Mouse (Mus musculus) mesoderm, embryonic 11.5 days (tissue): ENCODE measurements around the gene Ipo8.

ENCODE experiments used
- DNase-seq: peaks from one replicate; pipeline ENCODE4 v3.0.0-alpha.2; 2012; ENCODE audit warnings: low read depth, low spot score

Ipo8 gene

DNA sequence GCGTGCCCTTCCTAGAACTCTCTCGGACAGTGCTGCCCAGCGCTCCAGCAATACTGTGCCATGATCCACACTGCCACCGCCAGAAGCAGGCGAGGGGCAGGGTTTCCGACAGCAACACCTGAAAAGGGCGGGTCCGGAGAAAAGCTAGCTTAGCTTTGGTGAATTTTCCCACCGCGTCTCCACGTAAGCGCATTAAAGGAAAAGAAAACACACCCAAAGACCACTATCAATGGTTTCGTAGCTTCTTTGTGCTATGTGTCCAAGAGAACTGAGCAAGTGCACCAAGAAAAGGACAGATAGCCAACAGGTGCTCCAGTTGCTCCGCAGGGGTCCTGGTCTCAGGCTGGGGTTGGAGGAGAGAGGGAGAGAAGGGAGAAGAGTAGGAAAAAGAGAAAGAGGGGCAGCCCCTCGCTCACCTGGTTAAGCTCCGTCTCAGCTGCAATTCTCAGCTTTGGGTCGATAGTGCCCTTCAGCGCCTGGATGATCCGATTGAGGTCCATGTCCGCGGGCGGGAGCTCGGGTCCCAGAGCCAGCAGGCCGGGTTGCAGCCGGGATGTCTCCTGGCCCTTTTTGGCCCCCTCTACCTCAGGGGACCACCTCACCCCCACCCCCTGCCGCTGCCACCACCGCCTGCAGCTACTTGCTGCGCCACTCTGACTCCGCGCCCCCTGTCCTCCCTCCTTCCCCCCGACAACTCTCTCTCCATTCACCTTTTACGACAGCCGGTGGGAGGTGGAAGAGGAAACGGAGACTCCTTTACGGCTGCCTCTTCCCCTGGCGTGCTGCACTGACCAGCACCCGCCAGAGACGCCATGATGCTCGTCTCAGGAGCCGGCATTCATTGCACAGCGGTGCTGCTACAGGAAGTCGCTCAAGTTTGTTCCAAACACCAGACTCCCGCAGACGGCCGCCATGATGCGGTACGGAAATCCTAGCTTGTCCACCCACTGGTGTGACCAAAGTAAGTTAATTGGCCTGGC lies at the start of gene Ipo8:
TSS of gene Ipo8 (minus strand) at position 720 of the 980 bp plus-strand sequence.
- peak; percentile 95 for DNase-seq

DNA sequence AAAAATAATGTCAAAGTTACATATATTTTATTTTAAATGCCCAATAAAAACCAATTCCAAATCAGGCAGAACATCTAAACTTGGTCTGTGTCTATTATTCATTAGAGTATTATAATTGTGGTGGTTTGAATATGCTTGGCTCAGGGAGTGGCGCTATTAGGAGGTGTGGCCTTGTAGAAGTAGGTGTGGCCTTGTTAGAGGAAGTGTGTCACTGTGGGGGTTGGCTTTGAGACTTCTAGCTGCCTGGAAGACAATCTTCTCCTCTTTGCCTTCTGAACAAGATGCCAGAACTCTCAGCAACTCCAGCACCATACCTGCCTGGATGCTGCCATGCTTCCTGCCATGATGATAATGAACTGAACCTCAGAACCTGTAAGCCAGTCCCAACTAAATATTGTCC lies 42.6 kb upstream of the Ipo8 start:
- DNase-seq = no peak

DNA sequence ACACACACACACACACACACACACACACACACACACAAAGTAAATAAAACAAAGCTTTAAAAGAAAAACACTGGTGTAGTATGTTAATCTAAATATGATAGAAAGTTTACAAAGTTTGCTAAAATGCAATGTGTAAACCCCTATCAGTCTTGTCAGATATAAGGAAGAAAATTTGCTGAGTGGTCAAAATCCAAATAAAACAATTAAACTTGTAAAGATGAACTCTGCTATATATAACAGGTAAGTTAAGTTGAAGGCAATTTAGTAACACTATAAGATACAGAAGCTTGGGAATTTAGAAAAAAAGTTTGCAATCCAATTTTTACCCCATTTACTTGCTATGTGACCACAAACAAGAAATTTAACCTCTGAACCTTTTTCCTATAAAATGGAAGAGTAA lies 14.4 kb upstream of the Ipo8 start:
- DNase-seq = no peak

DNA sequence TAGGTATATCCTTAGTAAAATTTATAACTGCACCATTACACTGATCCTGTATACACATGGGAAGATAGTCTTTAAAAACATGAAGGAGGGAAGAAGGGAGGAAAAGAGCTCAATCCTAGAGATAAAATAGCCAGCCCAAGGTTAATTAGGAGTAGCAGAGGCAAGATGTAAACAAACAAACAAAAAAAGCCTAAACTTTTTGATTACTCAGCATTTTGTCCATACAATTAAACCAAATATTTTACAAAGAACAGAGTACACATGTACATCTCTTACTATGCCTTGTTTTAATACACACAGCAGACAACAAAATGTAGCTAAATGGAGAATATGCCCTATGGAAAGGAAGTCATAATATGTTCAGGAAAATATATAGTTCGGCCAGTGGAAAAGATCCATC lies 10.5 kb upstream of the Ipo8 start:
- no peak for DNase-seq

DNA sequence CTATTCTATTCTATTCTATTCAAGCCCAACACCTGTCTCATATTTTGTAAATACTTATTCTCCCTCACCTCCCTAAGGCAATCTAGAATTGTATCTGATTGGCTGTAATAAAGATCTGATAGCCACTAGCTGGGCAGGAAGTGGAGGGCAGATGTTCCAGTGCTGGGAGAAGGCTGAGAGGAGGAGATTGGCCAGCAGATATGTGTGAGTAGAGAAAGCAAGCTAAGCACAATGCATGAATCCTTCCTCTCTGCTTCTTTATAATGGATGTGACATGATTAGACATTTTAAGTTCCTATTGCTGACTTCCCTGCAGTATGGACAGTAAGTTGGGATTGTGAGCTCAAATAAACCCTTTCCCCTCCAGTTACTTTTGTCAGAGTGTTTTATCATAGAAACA lies 7.2 kb upstream of the Ipo8 start:
- no peak for DNase-seq

DNA sequence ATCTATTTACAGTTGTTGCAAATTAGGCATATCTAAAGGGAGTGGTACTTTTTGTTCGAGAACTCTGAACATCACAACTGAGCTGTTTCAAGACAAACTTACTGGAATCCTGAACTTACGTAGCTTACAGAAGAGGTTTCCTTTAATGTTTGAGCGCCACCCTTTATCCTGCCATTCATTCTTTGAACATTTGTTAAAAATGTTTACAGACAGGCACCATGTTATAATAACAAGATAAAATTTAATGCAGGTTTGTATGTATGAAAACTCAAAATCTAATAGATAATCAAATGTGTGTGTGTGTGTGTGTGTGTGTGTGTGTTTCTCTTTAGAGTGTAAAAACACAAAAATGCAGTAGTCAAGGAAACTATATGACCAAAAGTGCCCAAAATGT lies 458 bp upstream of the Ipo8 start:
- DNase-seq = no peak

DNA sequence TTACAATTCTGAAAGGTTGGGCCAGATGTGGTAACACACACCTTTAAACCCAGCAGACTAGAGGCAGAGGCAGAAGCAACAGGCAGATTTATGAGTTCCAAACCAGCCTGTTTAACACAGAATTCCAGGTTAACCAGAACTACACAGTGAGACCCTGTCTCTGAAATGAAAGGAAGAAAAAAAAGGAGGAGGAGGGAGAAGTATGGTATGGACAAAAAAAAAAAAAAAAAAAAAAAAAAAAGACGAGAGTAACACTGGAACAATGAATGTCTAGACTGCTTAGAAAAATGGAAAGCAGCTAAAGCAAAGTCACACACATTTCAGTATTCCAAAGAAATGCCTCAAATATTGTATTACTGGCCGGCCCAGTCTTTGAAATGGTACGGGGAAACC lies 916 bp downstream of the Ipo8 start:
- DNase-seq = no peak

DNA sequence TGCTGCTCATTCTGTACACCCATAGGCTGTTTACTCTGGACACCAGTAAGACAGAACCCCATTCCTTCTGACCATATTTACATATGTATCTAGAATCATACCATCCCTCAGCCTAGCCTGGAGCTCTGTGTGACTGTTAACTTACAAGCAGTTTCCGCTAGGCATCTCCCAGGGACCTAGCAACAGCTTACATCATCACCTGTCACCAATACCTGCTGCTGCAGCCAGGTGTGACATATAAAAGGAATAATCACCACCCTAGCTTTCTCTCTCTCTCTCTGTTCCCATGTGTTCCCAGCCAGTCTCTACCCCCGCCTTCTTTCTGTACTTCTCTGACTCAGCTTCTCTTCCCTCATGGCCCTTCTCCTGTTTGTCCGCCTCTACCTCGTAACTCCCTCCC lies 5.1 kb downstream of the Ipo8 start:
- no peak for DNase-seq

DNA sequence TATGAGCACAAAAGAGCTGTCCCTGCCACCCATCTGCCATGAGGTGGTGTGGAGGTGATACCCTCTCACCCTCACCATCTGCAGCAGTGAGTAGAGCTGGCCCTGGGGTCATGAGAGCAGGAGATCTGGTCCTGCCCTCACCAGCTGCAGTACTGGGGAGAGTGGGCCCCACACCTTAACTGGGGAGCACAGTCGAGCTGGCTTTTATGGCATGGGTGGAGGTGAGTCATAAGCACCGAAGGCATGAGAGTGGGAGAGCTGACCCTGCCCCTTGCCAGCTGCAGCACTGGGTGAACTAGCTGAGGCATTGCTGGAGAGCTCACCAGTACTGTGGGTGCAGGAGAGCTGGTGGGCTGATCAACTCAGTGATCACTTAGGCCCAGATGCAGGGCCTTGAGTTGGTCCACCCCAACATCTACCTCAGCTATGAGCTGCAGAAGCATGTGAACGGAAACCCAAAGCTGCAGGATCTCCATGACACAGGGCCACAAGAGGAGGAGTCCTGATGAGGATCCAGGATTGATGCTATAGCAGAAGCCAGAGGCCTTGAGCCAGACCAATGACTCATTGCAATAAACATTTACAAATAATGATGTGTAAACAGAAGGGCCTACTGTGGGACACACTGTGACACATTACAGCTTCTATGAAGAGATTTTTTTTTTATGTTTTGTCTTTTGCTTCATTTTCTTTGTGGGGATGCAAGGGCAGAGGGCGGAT lies 12.5 kb downstream of the Ipo8 start:
- DNase-seq = no peak

DNA sequence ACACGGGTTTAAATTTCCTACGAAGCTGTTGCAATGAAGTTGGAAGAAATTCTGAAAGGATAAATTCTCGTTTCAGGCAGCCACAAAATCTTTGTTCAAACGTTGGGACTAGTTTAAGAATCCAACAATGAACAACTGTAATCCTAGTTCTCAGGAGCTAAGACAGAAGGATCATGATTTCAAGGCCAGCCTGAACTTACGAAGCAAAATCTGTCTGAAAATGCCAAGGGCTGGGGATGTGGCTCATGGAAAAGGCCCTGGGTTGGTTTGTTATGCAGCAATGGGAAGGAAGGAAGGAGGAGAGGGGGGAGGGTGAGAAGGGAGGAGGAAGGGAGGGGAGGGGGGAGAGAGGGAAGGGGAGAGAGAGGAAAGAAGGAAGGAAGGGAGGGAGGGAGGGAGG lies 14.5 kb downstream of the Ipo8 start:
- DNase-seq = no peak

DNA sequence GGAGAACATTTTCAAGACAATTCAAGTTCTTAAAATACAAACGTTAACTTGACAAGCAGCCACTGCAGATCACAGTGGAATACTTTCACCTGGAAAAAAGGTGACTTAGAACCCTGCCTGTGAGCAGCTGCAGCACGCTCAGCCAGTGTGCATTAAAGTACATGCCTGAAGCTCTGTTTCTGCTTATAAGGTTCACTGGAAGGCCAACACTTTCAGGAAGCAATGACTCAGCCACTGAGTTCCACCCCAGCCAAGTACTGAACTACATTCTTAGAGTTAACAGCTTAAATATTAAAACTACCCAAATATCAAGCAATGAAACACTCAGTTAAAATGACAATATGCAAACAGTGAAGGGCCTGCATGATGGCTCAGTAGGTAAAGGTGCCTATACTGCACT lies 20.1 kb downstream of the Ipo8 start:
- DNase-seq = no peak

DNA sequence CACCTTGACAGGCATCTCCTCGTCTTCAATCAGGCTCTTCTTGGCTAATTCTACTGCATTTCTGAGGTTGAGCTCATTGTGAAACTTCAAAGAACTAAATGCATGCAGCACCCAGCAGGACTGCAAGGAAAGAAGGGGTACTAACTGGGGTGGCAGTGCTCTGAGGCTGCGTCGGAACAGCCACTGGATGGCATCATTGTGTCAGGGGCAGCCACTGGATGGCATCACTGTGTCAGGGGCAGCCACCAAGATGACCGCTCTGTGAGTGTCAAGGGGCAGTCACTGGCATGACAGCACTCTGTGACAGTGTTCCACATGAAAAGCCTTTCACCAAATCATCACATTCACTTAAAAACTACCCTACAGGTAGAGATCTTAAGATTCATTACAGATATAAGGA lies 31.5 kb downstream of the Ipo8 start:
- no peak for DNase-seq

DNA sequence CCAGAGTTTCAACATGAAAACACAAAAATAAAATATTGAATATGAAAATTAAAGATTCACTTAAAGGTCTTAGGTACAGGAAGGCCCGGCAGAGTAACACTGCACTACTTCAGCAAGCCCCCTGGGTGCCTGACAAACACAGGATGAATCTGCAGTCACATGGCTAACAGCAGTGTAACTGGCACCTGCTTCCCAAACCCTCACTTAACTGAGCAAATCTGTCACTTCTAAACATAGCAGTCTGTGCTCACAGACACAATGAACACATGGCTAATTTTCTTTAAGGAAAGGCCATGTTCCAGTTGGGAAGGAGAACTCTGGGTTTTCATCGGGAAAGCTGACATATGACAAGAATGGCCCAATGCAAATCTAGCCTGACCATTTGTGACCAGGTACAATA lies 36.1 kb downstream of the Ipo8 start:
- no peak for DNase-seq

DNA sequence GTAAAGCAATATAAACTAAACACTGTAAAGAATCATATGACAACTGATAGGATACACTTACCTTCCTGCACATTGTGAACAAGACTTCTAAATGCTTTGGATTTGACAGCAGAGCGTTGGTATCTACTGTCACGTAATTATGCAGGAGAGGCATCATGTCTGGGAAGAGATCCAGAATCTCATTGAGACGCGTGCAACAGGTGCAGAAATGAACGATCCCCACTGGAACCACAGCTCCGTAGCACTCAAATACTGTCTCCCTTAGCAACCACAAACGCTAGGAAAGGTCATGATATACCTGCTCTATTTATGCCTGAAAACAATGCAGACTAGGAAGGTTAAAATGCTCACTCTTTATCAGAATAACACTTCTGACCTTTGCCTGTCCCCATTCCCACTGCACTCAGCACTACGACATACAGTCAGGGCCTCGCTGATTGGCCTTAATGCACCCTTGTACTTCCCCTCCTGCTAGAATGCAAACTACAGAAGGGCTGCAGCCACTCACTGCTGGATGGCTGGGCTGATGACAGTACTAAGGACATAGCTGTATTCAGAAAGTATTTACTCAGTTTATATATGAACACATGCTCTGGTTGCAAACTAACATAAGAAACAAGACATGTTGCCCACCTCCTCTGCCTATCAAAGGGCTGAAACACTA lies 42.1 kb downstream of the Ipo8 start:
- DNase-seq = no peak

DNA sequence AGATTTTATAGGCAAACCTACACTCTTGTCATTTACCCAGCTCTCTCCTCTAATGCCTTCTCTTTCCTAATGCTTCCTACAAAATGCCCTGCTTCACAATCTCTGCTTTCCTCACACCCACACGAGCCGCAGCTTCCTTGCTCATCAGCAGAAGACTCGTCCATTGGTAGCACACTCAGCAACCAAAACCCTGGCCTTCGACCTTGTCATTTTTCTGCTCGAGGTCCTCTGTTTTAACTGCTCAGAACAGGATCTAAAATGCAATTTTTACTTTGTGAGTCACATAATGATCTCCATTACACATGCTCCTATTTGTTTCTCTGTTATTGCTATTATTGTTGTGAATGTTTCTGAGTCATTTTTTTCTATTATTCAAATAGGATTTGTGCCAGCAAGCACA lies 45.1 kb downstream of the Ipo8 start:
- no peak for DNase-seq

DNA sequence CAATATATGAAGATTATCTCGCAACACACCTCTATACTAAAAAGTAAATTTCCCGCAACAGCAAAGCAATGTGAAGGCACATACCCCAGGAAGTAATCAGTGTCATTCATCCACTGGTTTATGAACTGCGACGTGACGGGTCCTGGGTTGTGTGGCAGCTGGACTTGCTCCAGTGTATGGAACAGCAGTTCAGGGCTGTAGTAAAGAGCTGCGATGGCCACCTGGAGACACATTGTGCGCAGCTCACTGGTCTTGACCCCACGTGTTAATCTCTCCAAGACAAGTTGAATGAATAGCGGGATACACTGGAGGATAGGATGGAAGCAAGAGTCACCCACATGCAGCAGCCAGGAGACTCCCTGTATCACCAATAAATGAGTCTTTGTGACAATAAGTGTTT lies 46.8 kb downstream of the Ipo8 start:
- no peak for DNase-seq

DNA sequence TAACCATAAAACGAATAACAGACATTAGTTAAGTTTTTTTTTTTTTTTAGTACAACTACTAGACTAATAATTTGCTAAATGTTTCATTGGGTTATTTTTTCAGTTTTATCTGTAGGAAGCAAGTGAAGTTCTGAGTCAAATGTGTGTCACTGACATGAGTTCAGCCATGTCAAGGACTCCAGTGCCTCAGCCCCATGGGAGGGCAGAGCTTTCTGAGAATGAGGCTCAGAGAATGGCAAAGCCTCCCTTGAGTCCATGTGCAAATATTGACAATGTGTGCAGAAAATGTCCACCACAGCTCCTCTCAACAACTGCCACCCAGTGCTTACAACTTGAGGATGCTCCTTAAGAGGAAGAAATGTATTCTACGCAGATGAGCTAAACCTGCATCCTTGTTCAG lies 55.0 kb downstream of the Ipo8 start:
- DNase-seq = no peak

DNA sequence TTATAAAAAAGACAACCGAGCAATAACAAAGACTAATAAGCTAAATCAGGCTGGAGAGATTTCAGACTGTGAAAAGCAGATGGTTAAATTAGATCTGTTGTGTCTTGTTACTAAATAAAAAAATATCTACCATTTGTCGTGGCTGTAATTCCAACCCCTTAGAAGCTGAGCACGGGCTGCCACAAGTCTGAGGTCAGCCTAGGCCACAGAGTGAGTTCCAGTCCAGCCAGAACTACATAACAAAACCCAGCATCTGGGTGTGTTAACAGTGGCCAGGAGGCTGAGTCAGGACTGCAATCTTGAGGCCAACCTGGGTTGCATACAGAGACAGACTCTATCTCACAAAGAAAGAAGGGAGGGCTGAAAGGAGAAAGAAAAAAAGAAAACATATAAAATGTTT lies 59.8 kb downstream of the Ipo8 start:
- DNase-seq = no peak

DNA sequence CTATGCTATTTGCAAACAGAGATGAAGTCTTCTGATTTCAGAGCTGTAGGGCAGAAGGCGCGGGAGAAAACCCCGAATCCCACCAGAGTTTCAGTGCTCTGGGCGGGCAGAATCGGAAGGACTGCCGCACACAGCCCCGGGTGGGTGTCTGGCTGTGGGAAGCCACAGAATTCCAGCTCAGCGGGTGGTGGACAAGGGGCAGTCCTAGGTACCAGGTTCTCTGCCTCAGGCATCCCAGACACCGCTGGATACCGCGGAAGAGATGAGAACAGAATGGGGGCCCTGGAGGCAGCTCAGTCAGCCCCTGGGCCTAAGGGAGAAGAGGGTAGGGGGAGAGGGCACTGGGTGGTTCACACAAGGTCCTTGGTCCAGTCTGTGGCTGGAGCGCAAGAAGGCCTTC lies 62.8 kb downstream of the Ipo8 start:
- DNase-seq = no peak

DNA sequence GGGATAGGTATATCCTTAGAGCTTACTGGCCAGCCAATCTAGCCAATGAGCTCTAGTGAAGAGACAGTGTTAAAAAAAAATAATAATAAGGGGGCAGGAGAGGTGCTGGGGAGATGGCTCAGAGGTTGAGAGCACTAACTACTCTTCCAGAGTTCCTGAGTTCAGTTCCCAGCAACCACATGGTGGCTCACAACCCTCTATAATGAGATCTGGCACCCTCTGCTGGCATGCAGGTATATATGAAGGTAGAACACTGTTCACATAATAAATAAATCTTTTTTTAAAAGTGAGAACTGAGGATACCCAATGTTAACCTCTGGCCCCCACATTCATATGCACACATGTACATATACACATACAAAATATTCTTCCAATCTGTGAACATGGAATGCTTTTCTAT lies 64.0 kb downstream of the Ipo8 start:
- DNase-seq = no peak

DNA sequence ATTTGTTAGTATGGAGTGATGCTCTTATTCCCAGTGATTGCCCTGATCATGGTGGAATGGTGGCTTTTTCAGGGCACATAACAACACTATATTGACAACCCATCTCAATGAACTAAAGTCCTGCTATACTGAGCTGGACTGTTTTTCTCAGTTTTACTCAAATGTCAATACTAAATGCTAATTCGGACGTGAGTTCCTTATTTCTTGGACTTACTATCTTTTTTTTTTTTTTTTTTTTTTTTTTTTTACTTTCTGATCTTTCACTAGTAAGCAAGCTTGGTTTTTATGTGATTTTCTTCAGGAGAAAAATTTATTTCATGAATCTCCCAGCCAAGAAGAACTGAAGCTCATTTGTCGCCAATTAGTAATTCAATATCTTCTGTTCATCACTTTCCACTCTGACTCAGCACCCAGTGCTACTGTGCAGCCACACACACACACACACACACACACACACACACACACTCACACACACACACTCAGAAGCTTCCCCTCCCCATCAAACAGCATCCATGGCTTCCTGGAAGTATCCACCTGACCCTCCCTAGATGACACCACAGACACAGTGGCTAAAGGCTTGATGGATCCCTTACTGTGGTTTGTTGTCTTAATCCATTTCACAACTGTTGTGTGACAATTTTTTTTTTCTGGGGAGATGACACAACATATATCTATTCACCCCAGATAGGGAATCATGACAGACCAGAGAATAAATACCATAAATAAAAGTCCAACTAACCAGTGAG lies 69.1 kb downstream of the Ipo8 start:
- DNase-seq = no peak

DNA sequence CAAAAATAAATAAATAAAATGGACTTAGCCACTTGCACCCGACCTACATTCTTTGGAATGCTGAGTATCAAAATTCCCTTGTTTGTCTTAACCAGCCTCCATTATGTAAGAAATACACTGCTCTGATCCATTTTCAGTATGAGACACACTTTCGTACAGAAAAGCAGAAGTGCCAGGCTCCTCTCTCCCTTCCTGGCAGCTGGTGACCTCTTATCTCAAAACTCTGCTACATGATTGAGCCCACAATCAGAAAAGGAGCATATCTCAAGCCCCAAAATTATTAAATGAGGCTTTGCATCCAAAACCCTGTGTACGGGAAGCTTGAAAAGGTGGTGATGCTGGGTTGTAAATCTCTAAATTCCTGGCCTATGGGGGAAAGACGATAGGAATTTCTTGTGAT lies 69.8 kb downstream of the Ipo8 start:
- no peak for DNase-seq
